Mouse (Mus musculus) erythroid progenitor cell, adult 5-6 weeks (primary cell): ENCODE results near the gene Strap. TPM values are rescaled to one million over a fixed set of nuclear protein-coding genes. Genes with fewer than 3 reads are reported as not detected.

ENCODE experiments used
- ATAC-seq: replicated peaks from 2 replicates; pipeline ENCODE4 v1.8.0; 2016; ENCODE audit warnings: moderate number of reproducible peaks, mild to moderate bottlenecking, moderate TSS enrichment, inconsistent platforms; ENCODE audit not compliant: poor library complexity, low FRiP score, severe bottlenecking
- total RNA-seq, 2 experiments: library from RNA; stranded (forward) in 1 of 2; stranded (reverse) in 1 of 2; fragments of 150-400 nt in 1 of 2; fragments of 186-747, 209-891 nt in 1 of 2; gene quantifications; 2 replicates each; pipeline versions ENCODE4 v1.2.3 to v1.2.4; 2015 to 2017; ENCODE audit warnings: low replicate concordance in 2 of 2

The Strap gene
- total RNA-seq, 2 experiments from 2014 or later = 90.1 to 139 TPM

GRCm38 (mm10) chr6:137716802-137717201 lies 18.1 kb upstream of the Strap start:
- ATAC-seq = no peak

DNA sequence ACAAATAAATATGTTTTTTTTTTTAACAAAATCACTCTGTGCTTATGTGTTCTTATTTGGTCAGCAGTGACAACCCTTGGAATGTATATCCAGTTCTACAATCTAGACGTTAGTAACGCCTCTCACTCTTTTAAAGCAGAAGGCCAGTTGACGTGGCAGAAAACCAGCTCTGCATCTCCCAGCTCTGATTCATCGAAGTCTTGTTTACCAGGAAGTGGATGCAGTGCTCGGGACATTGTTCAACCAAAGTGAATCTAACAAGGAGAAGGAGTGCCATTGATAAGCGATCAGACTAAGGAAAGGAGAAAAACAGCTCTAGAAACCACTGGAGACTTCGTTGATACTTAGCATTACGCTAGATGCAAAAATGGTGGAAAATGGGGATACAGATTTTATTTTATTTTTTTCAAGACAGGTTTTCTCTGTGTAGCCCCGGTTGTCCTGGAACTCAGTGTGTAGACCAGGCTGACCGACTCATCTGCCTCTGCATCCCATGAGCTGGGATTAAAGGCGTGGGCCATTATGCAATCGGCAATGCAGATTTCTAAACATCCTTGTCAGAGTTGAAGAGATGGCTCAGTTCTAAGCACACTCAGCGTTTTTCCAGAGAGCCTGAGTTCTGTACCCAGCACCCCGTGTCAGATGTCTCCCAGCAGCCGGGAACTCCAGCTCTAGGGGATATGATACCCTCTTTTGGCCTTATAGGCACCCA lies 12.5 kb upstream of the Strap start:
- ATAC-seq = no peak

DNA sequence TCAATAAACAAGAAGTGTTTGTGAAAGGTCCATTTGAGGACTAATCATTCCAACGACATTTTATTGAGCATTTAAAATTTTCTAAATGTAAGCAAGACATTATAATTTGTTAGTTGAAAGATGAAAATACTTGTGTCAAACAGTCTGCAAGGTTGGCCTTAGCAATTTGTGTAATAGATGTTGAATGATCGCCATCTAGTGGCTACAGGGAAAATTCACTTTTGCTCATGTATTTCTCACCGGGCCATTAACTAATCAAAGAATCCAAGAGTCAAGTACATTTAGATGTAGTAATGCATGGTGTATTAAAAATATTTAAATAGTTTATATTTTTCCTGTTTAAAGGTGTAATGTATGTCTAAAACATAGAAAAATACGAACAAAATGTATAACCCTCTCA lies 11.0 kb upstream of the Strap start:
- no peak for ATAC-seq

- peak; percentile 58 for ATAC-seq
Observed at GRCm38 (mm10) chr6:137734460-137734845, 425 bp upstream of the Strap start.

DNA sequence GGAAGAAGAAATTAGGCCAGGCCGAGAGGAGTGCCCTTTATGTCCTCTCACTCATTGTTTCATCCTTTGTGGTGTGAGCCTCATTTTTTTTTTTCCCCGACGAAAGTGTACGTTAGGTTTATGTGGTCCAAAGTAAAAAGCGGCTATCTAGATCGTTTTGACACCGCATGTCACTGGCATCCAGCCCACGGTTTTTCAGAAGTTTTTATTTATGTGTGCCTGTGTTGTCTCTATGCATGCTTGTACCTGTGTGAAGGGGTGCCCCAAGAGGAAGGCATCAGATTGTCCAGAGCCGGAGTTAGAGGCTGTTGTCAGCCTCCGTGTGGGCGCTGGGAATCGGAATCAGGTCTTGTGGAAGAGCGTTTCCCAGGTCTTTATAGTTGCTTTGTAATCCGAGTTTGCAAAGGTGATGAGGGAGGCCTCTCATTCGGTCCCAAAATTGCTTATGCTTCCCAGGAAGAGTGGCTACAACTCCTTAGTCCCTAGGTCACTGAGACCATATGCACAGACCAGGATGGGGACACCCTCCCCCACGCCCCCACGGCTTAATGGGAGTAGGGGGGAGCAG lies 877 bp downstream of the Strap start:
- 0 out of 2 replicates have a peak, but pooled peaks have one; percentile 4 for ATAC-seq

GRCm38 (mm10) chr6:137740972-137741371 lies 6.1 kb downstream of the Strap start:
- peak; percentile 68 for ATAC-seq

DNA sequence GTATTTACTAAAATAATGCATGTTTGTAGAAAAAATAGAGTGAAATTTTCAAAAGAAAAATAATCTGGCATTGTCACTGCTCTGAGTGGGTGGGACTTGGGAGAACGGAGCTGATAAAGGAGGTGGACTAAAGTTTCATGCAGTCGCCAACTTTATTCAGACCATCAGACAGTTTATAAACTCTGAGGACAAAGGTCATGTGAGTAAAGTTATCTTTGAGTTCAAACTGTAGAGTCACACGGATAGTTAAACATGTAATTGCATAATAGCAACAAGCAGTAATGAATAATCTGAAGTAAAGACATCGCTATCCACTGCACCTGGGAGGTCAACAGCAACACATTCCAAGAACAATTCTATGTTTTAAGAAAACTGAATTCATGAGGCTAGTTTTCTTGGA lies 9.8 kb downstream of the Strap start:
- ATAC-seq = no peak

DNA sequence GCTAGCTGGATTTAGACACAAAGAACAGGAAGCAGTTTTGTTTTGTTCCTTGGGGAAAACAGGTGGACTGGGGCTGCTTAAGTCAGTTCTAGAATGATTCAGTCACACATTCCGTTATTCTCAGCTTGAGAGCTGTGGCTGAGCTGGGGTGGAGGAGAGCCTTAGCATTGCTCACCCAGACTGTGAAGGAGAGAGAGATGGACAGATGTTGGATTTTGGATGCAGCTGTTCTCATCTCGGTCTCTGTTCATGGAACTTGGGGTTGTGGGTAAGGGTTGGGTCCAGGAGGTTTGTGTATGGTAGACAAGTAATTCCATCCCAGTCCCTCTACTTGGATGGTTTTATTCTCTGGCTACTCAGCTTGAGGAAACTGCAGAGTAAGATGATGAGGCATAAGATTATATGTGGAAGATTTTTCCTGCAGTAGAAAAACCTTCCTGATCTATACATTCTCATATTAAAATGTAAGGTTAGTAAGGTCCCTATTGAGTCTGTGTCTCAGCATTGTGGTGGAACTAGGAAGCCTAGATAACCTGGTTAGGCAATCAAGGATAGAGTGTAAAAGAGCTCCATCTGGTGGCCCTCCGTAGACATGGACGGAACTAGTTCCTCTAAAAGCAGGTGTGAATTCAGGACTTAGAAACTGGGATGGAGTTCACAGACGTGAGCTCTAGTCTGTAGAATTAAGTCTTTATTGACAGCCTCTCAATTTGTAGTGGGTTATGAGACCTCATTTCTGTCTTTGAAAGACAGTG lies 12.5 kb downstream of the Strap start:
- ATAC-seq = peak; percentile 73

GRCm38 (mm10) chr6:137751551-137752274 lies 16.8 kb downstream of the Strap start:
- ATAC-seq = no peak

DNA sequence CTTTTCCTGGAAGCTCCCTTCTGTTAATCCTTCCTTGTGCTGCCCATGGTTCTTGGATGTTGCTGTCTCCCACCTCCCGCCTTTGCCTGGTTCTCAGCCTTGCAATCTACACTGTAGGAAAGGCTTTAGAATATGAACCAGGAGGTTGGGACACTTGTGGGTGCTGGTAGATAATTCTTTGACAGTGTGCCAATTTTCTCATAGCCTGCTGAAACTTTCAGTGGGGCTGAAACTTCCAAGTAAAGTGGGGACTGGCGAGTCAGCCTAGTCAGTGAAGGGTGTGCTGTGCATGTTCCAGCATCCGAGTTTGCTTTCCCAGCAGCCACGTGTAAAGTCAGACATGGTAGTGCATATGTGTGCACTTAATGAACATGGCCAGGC lies 17.4 kb downstream of the Strap start:
- ATAC-seq = no peak

DNA sequence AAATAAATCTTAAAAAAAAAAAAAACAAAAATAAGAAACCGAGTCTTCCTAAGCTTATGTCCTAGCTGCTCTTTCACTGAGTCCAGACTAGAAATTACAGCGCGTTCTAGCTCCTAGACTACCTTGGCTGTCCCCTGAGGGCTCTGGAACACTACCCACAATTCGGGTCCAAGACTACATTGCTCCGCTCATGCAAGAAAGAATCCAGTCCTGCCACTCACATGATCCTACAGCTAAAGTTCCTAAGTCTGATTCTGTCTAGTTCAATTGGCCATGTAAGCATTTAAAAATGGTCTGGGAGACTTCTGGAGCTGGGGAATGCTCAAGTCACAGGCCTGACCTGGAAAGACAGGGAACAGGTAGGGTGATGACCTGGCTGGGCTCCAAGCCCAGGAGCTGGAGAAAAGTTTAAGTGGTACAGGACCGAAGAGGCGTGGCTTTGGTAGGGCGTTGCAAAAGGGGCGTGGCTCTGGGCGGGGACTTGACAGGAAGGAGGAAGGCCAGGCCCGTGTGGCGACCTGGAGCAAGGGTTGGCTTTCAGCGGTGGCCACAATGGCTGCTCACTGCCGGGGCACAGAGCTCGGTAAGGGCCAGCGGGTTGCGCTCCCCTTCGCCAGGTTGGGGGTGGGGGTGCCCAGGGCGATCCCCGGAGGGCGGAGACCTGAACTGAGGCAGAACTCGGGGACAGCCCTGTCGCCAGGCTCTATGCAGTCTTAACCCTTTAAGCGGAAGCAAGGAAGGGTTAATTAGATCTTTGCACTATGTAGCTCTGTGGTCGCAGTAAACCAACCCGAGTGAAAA lies 19.4 kb downstream of the Strap start, which contains the start of gene Dera:
TSS of gene Dera (plus strand) at position 491 of the 801 bp plus-strand sequence.
- peak; percentile 97 for ATAC-seq

- no peak for ATAC-seq
Observed at GRCm38 (mm10) chr6:137754857-137755232, 20.0 kb downstream of the Strap start.

- no peak for ATAC-seq
Observed at GRCm38 (mm10) chr6:137756310-137756709, 21.4 kb downstream of the Strap start.

GRCm38 (mm10) chr6:137757891-137758290 lies 23.0 kb downstream of the Strap start:
- no peak for ATAC-seq

DNA sequence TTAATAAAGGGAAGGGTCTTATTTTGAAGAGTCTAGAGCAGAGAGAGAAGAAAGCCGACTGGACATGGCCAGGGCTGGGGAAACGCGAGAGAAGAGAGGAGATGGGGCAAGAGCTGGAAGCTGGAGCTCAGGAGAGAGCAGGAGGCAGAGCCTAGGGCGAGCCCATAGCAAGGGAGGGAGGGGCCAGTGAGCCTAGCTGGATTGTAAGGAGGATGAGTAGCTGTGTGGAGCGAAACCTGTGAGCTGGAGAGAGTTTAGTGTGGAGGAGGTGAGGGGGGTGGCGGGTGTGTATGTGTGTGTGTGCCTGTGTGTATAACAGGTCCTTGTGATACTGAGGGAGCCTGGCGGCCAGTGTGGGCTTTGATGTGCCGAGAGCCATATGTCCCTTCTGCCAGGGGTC lies 24.8 kb downstream of the Strap start:
- ATAC-seq = no peak

DNA sequence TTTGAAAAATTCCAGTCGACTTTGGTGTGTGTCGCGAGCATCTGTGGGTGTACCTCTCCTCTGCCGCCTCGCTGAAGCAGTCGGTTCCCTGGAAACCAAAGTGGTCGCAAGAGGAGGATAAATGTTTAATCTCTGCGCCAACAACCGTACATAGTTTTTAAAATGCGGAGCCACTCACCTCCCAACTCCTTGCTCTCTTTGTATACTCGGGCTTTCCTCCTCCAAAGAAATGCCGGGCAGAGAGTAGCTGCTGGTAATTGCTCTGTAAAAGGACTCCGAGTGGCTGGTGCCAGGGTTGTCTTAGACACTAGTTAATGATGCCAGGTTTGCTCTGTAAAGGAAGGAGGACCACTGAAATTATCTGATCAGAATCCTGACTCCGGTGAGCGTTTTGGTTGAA lies 26.1 kb downstream of the Strap start:
- ATAC-seq = no peak

DNA sequence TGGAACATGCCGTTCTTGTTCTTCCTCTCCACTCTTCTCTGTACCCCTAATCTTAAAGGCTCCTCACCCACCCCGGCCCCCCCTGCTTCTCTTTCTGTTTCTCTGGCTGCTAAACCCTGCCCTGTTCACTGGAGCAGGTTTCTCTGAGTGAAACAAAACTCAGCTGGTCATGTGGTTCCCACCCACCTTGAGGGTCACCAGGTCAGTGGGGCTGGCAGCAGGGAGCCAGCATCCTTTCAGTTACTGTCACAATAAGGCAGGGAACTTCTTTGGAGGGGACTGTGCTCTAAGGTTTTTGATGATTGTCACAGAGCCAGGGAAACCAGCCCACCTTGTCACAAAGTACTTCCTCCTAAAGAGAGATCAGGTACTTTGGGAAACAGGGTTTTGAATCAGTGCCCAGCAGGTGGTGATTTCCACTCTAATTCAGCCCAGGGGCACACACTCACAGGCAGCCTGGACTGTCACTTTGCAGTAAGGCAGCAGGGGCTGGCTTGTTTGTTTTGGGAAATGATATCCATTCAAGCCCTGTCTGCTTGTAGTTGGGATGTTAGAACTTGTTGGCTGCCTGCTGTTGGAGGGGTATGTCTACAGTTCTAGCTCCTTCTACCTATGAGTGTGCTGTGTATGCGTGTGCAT lies 29.8 kb downstream of the Strap start:
- no peak for ATAC-seq

- no peak for ATAC-seq
Observed at GRCm38 (mm10) chr6:137766177-137766576, 31.3 kb downstream of the Strap start.

DNA sequence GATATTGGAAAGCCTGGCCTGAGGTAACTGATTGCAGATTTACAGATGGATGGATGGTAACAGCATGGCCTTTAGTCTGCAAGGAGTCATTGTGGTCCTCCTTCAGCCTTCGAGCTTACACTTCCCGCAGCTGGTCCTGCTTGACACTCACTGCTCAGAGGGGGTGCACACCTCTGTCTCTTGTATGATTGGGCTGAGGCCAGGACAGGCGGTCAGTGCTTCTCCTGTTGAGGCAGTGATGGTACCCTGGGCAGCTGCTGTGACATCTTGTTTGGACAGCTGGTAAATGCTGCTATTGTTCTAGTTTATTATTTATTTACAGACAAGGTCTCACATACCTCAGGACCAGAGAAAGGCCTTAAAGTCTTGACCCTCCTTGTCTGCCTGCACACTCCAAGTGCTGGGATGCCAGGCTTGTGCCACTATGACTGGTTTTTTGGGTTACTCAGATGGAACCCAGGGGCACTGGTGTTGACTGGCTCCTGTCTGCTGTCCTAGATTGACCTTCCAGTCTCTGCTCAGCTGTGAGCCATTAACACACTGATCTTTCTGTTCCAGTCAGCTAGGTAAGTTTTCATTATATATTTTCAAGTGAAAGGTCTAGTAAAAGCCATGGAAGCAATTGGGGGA lies 36.9 kb downstream of the Strap start:
- no peak for ATAC-seq
